Mouse (Mus musculus) left cerebral cortex, adult 2 months (tissue): Measurements from ENCODE around the gene Lrrc32. TPM values are rescaled to one million over a fixed set of nuclear protein-coding genes. Genes with fewer than 3 reads are reported as not detected.

Experiments used
- DNase-seq, 2 experiments: peaks; one replicate each; pipeline ENCODE4 v3.0.0; 2021 to 2022; ENCODE audit warnings: low spot score in 2 of 2, mixed read lengths in 1 of 2; ENCODE audit errors: extremely low spot score in 1 of 2
- H3K27ac ChIP-seq: fragments of 200-600 bp; 2 replicates; pipeline ENCODE4 v1.8.1; 2022
- H3K4me3 ChIP-seq: fragments of 200-600 bp; 2 replicates; pipeline ENCODE4 v1.8.1; 2022
- CTCF ChIP-seq: fragments of 200-600 bp; IDR thresholded peaks from 2 replicates; pipeline ENCODE4 v1.8.1; 2022; ENCODE audit warnings: antibody characterized with exemption, mild to moderate bottlenecking, moderate library complexity
- intact Hi-C: fragments of 180-260 bp; cut with DNase I; formaldehyde crosslinking; loops from one replicate; pipeline ENCODE4 v1.15.1; 2025
- total RNA-seq, 2 experiments: library from RNA; stranded (reverse); gene quantifications; 2 replicates each; pipeline ENCODE4 v1.2.3; 2021

Lrrc32 gene
- total RNA-seq, 2 experiments from 2014 or later = 5.0 to 8.0 TPM

GRCm38 (mm10) chr7:98542267-98542666 lies 53.2 kb downstream of the Lrrc32 start:
- Histone ChIP-seq H3K27ac (no peak overlapping the region), H3K4me3 (no peak overlapping the region)
- TF ChIP-seq CTCF = no peak
- DNase-seq = no peak
- intact Hi-C loops = no loop called here

DNA sequence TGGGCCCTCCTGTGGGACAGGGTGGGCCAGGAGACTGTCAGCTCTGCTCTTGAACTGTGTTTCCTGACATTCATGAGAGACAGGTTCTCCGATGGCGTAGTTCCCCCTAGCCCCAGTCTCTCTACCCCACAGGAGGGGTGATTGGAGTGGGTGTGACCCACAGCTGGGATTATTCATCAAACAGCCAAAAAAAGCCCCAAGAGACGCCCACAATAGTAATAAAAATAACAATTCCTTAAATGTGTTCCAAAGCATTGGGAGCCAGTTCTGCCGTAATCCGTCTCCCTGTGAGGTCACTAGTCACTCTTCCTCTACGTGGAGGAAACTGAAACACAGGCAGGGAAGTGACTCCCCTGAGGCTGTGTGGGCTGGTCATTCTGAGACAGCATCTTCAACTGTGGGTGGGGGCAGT lies 53.7 kb downstream of the Lrrc32 start:
- DNase-seq = peak; percentile 18 to 43
- TF ChIP-seq CTCF = no peak
- H3K4me3 ChIP-seq = no peak overlapping the region
- no peak overlapping the region for H3K27ac ChIP-seq
- intact Hi-C loops = no loop called here

- no peak for TF ChIP-seq CTCF
- no peak for DNase-seq
- no peak overlapping the region for H3K27ac ChIP-seq
- intact Hi-C loops = no loop called here
- H3K4me3 ChIP-seq = no peak overlapping the region
Observed at GRCm38 (mm10) chr7:98543853-98544370, 54.8 kb downstream of the Lrrc32 start.

GRCm38 (mm10) chr7:98544556-98544955 lies 55.5 kb downstream of the Lrrc32 start:
- intact Hi-C loops = no loop called here

DNA sequence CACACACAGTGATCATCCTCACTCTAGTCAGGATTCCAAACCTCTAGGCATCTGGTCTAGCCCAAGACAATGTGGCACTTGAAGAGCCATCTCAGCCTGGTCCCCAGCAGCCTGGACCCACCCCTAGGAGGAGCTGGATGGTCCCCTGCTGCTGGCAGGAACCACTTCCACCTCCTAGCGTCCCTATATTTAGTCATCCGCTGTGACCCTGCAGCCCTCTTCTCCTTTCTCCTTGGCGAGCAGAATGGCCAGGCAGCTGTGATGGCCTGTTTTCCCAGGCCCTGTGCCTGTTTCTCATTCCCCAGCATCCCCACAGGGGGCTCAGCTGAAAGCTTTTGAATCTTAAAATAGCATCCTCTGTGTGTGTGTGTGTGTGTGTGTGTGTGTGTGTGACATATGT lies 59.8 kb downstream of the Lrrc32 start:
- no peak for DNase-seq
- intact Hi-C loops = no loop called here
- no peak overlapping the region for H3K4me3 ChIP-seq
- H3K27ac ChIP-seq = no peak overlapping the region
- TF ChIP-seq CTCF = no peak; the same call in 1 of the 2 replicates

More at GRCm38 (mm10) chr7:98544556-98544955, 55.5 kb downstream of the Lrrc32 start:
- TF ChIP-seq CTCF = no peak
- H3K27ac ChIP-seq = no peak overlapping the region
- no peak for DNase-seq
- H3K4me3 ChIP-seq = no peak overlapping the region

GRCm38 (mm10) chr7:98550596-98550995 lies 61.5 kb downstream of the Lrrc32 start:
- no peak for TF ChIP-seq CTCF
- Histone ChIP-seq H3K4me3 (no peak overlapping the region), H3K27ac (no peak overlapping the region)
- DNase-seq = no peak
- intact Hi-C loops = no loop called here

- Histone ChIP-seq H3K27ac (no peak overlapping the region), H3K4me3 (no peak overlapping the region)
- no peak for TF ChIP-seq CTCF
- intact Hi-C loops = no loop called here
- DNase-seq = no peak
Observed at GRCm38 (mm10) chr7:98551041-98551440, 62.0 kb downstream of the Lrrc32 start.

Other genes with a start within 250 kb of the Lrrc32 start
- 10 to 100 TPM; 22.2 to 25.4 TPM for gene Acer3, start 168.1 kb upstream of the Lrrc32 start, total RNA-seq
- gene Tsku, start 128.0 kb upstream of the Lrrc32 start, total RNA-seq = 1 to 10 TPM; 2.9 to 3.4 TPM
- gene Gucy2d, start 48.9 kb upstream of the Lrrc32 start, total RNA-seq = not detected
- gene Emsy, start 167.5 kb downstream of the Lrrc32 start, total RNA-seq = 10 to 100 TPM; 67.4 to 76.7 TPM
- gene Thap12, start 213.8 kb downstream of the Lrrc32 start, total RNA-seq = 10 to 100 TPM; 57.7 to 61.2 TPM